Mouse (Mus musculus) cerebellum, postnatal 14 days (tissue): ENCODE data around the gene Wls.
A peak's percentile ranks its signal among the peaks of the same experiment; 100 is the strongest.

Experiments used
- DNase-seq, 2 experiments: peaks; one replicate each; pipeline ENCODE4 v3.0.0; 2021; ENCODE audit warnings: mixed read lengths in 2 of 2

Gene Wls

DNA sequence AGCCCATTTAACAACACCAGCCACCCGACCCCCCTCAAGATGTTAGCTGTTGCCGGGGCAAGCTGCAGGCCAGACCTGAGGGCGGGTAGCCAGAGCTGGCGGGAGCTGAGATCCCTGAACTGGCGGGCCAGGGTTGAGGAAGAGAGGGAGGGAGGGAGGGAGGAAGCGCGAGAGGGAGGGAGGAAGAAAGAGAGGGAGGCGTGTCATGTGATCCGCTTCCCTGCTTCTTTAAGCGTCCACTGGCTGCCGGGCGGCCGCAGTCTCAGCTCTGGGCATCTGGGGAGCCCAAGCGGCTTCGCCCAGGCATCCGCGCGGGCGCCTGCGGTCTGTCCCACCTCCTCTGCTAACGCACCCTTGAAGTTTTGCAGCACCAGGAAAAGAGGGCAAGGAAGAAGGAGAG, at the start of gene Wls:
TSS of gene Wls (plus strand) at position 192 of the 400 bp plus-strand sequence.
- peak; percentile 42 to 54 for DNase-seq

DNA sequence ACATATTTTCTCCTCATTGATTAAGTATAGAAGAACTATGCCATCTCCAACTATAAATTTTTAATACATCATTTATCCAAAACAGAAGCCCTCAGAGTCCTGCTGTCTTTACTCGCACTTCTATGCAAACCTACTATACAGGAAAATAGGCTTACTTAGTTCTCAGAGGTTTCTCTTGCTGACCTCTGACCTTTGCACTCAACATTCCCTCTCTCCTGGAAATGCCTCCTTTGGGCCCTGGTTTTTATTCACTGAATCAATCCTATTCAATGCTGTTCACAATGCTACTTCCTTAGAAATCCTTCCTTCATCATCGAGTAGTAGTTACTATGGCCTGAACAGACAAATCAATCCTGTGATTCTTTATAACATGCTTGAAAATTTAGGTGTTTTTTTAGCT, 49.7 kb upstream of the Wls start:
- no peak for DNase-seq

GRCm38 (mm10) chr3:159831535-159831934, 7.9 kb upstream of the Wls start:
- no peak for DNase-seq

GRCm38 (mm10) chr3:159840002-159840816, 737 bp downstream of the Wls start:
- DNase-seq, result peak; percentile 9 to 18

- DNase-seq, result peak; percentile 8
Observed at GRCm38 (mm10) chr3:159840817-159841390, 1.4 kb downstream of the Wls start.

DNA sequence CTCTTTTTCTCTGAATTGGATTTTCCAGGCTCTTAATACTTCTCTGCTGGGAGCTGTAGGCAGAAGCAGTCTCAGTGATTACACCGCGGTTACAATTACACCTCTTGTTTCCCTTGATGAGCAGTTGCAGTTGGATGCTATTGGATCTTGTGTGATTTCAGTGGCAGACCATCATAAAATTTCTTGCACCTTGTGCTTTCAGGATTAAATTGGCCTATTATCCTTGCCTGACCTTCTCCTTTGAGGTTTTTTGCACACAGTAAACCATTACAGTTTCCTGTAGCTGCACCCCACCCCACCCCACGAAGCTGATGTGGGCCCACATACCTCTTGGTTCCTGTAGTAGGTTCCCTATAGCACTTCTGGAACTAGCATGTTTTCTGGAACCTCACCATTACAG, 2.0 kb downstream of the Wls start:
- no peak for DNase-seq

DNA sequence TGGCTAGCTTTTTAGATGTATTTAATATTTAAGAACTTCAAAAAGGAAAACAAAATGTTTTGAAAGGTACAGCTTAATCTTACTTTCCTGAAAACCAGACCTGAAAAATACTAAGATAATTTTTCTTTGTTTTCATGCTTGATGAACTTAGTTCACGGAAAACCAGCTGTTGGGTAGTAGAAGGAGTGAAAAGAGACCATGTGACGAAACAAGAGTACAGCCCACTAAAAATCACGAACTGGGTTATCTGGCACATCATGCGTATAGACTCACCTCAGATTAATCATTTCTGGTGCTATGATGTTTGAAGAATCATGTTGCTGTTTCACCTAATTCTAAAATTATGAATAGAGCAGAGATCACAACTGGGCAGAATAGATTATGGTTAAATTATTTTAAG, 3.7 kb downstream of the Wls start:
- no peak for DNase-seq

DNA sequence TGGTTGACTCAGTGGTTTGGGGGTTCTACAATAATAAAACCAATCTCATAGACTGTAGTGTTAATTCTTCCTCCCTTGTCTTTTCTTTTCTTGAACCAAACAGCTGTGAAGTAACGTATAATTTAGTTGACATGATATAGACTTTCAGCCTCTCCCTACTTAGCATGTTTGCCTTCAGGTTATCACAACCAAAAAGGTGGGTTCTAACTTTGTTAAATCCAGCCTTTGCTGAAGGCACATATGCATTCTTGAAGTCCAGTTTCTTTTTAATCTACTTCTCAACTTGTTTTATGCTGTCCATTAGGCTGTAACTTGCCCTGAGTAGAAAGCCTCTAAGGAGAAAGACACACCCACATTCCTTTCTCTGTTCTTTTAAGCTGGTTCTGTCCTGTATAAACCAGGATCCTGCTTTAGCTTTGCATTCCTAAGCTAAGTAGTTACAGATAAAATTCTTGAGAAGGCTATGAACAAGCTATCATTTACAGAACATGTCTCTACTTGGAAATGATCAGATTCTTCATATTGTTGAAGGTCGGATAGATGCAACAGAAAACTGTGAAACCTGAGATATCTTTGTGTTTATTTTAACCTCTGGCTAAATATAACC, 8.0 kb downstream of the Wls start:
- DNase-seq, result no peak

DNA sequence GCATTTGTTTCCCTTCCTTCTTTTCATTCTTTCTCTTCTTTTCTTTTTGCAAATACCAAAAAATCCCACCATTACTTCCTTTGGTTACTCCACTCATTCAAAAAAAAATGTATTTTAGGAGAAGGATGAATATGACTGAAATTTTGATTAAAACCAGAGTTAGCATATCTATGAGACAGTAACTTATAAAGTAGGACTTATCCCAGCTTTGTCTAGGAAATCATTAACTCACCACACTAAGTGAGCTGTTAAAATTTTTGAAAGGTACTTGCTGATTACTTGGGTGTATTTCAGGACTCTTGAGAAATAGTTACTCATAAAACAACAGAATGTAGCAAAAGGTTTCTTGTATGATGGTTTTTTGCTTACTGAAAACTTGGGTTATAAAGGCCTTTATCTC, 8.7 kb downstream of the Wls start:
- DNase-seq, result no peak

- no peak for DNase-seq
Observed at GRCm38 (mm10) chr3:159851476-159851875, 12.0 kb downstream of the Wls start.

- DNase-seq, result no peak
Observed at GRCm38 (mm10) chr3:159851980-159852379, 12.5 kb downstream of the Wls start.

GRCm38 (mm10) chr3:159857112-159857511, 17.6 kb downstream of the Wls start:
- no peak for DNase-seq

- no peak for DNase-seq
Observed at GRCm38 (mm10) chr3:159865691-159866090, 26.2 kb downstream of the Wls start.

- no peak for DNase-seq
Observed at GRCm38 (mm10) chr3:159878983-159879382, 39.5 kb downstream of the Wls start.

DNA sequence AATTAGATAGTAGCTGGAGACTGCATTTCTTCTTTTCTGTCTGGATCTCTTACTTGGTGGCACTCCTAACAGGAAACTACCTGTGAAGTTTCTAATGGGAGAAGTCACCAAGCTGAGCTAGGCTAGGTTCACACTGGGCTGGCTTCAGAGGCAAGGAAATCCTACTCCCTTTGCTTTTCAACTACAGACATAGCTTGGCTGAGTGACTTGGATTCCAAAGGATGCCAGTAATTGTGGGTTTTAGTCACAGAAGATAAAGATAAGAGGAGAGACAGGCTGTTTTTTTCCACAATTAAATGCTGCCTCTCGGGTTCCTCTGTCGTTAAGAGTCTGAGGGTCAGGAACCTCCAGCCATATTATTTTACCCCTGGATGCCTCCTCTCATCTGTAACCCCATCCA, 43.9 kb downstream of the Wls start:
- no peak for DNase-seq

DNA sequence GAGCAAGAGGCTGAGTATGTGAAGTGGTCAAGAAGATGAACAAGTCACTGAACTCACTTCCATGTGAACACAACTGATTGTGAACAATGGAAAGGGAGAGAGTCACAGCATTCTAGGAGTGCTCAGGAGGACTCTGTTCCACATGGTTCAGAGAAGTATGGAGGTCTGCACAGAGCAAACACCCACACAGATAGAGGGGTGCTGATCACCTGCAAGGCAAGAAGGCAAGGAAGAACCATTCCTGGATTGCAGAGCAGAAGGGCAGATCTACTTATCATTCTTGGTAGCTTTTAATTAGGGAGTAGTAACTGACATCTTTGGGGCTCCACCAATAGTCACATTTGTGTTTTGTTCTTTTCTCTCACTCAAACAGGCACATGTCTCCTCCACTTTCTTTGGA, 45.3 kb downstream of the Wls start:
- DNase-seq, result no peak

DNA sequence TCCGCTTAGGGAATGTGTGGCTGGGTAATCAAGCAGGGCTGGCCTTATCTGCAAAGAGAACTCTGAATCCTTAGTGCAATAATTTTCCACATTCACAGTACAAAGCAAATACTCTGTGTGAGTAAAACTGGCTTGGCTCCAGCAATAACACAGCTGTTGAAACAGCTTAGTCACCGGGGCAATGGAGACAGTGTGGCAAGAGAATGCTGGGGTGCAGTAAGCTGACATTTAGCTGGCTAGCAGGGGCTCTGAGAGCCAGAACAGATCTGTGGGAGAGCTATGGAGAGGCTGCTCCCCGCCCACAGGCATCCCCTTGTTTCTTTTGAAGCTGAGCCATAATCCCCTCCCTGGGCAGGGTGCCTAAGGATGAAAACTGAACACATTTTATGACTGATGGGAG, 45.8 kb downstream of the Wls start:
- peak; percentile 45 to 46 for DNase-seq

DNA sequence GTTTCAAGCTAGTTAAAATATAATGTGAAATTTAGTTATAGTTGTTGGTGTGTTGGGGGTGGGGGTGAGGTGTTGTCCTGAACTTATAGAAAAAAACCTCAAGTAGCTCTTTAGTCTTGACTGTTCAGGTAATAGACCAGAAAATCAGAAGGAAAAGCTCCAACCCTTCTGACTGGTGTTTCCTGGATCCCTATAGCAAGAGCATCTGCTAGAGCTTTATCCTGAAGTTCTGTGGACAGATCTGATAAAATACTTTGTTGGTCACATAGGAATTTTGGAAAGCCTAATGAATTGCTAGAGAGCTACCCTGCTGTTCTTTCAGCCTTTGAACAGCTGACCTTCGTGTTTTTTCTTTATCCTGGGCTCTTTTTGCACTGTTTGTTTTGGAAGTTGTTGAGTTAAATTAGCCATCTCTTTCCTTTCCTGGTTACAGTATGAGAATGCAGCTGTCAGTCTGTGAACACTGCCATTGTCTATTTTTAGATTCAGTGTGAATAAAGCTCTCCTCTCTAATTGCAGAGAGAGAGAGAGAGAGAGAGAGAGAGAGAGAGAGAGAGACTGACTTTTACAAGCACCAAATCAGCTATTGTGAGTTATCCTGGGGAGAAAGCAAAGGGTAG, 46.4 kb downstream of the Wls start:
- DNase-seq, result no peak

DNA sequence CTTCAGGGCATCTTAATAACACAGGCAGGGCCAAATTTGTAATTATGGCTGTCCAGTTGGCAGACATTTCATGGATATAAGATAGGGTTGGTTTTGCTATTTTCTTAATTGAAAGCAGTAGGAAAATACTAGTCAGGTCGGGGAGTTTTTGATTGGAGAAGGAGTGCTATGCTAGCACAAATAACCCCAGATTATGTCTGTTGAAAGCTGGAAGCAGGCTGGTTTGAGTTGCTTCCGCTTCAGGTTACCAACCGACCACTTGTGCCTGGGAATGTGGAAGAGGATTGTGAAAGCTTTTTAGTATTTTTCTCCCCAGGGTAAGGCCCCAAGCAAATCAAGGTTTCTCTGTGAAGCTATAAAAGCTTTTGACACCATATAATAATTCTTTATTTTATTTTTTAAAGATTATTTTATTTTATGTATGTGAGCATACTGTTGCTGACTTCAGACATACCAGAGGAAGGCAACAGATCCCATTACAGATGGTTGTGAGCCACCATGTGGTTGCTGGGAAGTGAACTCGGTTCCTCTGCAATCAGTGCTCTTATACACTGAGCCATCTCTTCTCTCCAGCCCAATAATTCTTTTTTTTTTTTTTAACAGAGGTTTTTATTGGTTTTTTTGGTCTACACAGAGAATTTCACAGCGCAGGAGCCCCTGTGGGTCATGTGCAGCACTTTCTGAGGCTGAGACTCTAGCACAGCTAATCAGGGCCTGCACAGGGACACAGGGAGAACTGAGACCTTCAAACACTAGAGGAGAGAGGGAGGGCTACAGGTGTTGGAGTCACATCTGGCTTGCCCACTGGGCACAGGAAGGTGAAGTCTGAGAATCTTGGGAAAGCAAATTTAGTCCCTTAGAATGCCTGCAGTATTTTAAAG, 50.9 kb downstream of the Wls start:
- DNase-seq, result no peak

- peak; percentile 3 to 4 for DNase-seq
Observed at GRCm38 (mm10) chr3:159891057-159891752, 51.7 kb downstream of the Wls start.

GRCm38 (mm10) chr3:159907329-159907728, 67.9 kb downstream of the Wls start:
- no peak for DNase-seq
